Mouse (Mus musculus) limb, embryonic 11.5 days (tissue): ENCODE results near the gene Foxi1. TPM values are rescaled to one million over a fixed set of nuclear protein-coding genes. Genes with fewer than 3 reads are reported as not detected.

Source experiments
- ATAC-seq: fragments of 200-750 bp; cut with Nextera tagmentation; 2 replicates; pipeline ENCODE4 v1.8.0; 2017; ENCODE audit warnings: low read depth; ENCODE audit not compliant: insufficient number of reproducible peaks, low FRiP score, low TSS enrichment
- DNase-seq: peaks from one replicate; pipeline ENCODE4 v3.0.0-alpha.2; 2015; ENCODE audit warnings: low spot score
- H3K27ac ChIP-seq: fragments of 300-500 bp; sonication (generic); replicated peaks from 2 replicates; pipeline ENCODE4 v1.5.1; 2014; ENCODE audit warnings: low read depth, mild to moderate bottlenecking, low read length
- H3K27me3 ChIP-seq: fragments of 300-500 bp; sonication (generic); 2 replicates; pipeline ENCODE4 v1.6.1; 2014; ENCODE audit warnings: mild to moderate bottlenecking, low read length, mixed read lengths; ENCODE audit not compliant: control insufficient read depth, insufficient read depth
- H3K36me3 ChIP-seq: fragments of 300-500 bp; sonication (generic); 2 replicates; pipeline ENCODE4 v1.6.1; 2014; ENCODE audit warnings: mild to moderate bottlenecking, low read length, moderate library complexity, mixed read lengths; ENCODE audit not compliant: control insufficient read depth, insufficient read depth
- H3K4me1 ChIP-seq: fragments of 300-500 bp; sonication (generic); 2 replicates; pipeline ENCODE4 v1.6.1; 2014; ENCODE audit warnings: low read length, mixed read lengths; ENCODE audit not compliant: control insufficient read depth, insufficient read depth
- H3K4me2 ChIP-seq: fragments of 300-500 bp; sonication (generic); 2 replicates; pipeline ENCODE4 v1.6.1; 2014; ENCODE audit warnings: low read depth, mild to moderate bottlenecking, moderate library complexity; ENCODE audit not compliant: severe bottlenecking
- H3K4me3 ChIP-seq: fragments of 300-500 bp; sonication (generic); 2 replicates; pipeline ENCODE4 v1.5.1; 2014; ENCODE audit warnings: low read depth, low read length
- H3K9ac ChIP-seq: fragments of 300-500 bp; sonication (generic); 2 replicates; pipeline ENCODE4 v1.6.1; 2014; ENCODE audit warnings: mild to moderate bottlenecking, low read length
- H3K9me3 ChIP-seq: fragments of 300-500 bp; sonication (generic); 2 replicates; pipeline ENCODE4 v1.6.1; 2016; ENCODE audit warnings: low read length; ENCODE audit not compliant: control insufficient read depth
- WGBS: fragments of 180-500 bp; shearing (Covaris S2); extraction: QIAGEN DNeasy Blood & Tissue Kit; methylation state at CpG from one replicate; pipeline ENCODE4 v1.1.7; 2014; 5-methylcytosine and 5-hydroxymethylcytosine counted together
- polyA plus RNA-seq: library from polyadenylated mRNA; unstranded; fragments of >200 nt; fragmentation: Nextera tagmentation; extraction: Ambion mirVana; gene quantifications from 2 replicates; pipeline ENCODE4 v1.2.1, GENCODE M21; 2014

Gene Foxi1
- not detected in 2 replicates for polyA plus RNA-seq

DNA sequence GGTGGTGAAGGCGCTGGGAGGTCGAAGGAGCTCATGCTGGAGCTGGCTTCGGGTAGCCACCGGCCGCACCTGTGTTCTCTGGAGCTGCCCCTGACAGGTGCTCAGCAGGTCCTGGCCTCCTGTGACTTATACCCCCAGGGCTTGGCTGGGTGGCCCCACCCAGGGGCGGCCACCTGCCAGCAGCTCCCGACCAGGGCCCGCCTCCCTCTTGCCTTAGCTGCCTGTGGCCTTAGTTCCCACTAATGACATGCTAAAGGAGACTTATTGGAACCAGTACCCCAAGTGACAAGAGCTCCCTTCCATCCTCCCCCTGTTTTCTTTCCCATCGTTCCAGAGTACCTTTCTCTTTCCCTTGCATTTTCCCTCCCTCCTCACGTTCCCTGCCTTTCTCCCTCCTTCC is at the start of gene Foxi1:
TSS of gene Foxi1 (minus strand) at position 101 of the 400 bp plus-strand sequence.
- ATAC-seq (no peak), DNase-seq (no peak)
- Histone ChIP-seq H3K9me3 (no peaks in the 10 kb centered on the region), H3K36me3 (no peaks in the 10 kb centered on the region), H3K4me2 (no peak within 1 kb of the TSS), H3K9ac (no peak within 1 kb of the TSS), H3K4me1 (no peaks in the 10 kb centered on the region), H3K27ac (no peak within 1 kb of the TSS), H3K4me3 (no peak within 1 kb of the TSS), H3K27me3 (no peaks in the 10 kb centered on the region)
- 76% methylated on average over 7 of the region's 10 CpGs for WGBS

DNA sequence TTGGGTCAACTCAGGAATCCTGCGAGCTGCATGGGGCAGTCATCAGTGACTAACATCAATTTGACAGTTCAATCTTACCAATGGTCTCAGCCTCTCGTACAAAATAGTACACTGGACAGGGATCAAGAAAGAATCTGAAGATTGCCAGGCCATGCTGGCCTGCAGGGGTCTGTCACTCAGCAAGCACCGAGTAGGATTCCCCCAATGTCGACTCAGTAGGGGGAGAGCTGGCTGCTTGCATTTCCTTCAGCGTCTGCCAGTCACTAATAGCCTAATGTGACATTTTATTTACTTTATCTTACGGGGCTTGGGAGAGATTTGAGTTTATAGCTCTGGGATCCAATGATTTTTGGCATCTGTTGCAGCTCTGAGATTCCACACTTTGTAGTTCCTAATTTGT is 35.1 kb upstream of the Foxi1 start:
- H3K27ac ChIP-seq, result no peak overlapping the region
- H3K27me3 ChIP-seq, result no peaks in the 10 kb centered on the region
- no peaks in the 10 kb centered on the region for H3K4me1 ChIP-seq
- H3K4me2 ChIP-seq, result no peak overlapping the region
- no peaks in the 10 kb centered on the region; the same call in 1 of the 2 replicates for H3K9me3 ChIP-seq
- WGBS, result 51% methylated on average over 6 of the region's 6 CpGs
- ATAC-seq (no peak), DNase-seq (no peak)
- H3K9ac ChIP-seq, result no peak overlapping the region
- no peaks in the 10 kb centered on the region for H3K36me3 ChIP-seq
- H3K4me3 ChIP-seq, result no peak overlapping the region

GRCm38 (mm10) chr11:34240252-34240651 is 32.4 kb upstream of the Foxi1 start:
- H3K36me3 ChIP-seq, result no peaks in the 10 kb centered on the region
- 97% methylated on average over 1 of the region's 1 CpGs for WGBS
- no peak for DNase-seq
- H3K27me3 ChIP-seq, result no peaks in the 10 kb centered on the region
- H3K27ac ChIP-seq, result no peak overlapping the region
- H3K4me2 ChIP-seq, result no peak overlapping the region
- H3K4me3 ChIP-seq, result no peak overlapping the region
- H3K4me1 ChIP-seq, result no peaks in the 10 kb centered on the region
- ATAC-seq, result no peak
- no peak overlapping the region for H3K9ac ChIP-seq
- no peaks in the 10 kb centered on the region; the same call in 1 of the 2 replicates for H3K9me3 ChIP-seq

- ATAC-seq (no peak), DNase-seq (no peak)
- H3K4me2 ChIP-seq, result no peak overlapping the region
- no peaks in the 10 kb centered on the region; the same call in 1 of the 2 replicates for H3K9me3 ChIP-seq
- H3K27ac ChIP-seq, result no peak overlapping the region
- H3K4me3 ChIP-seq, result no peak overlapping the region
- H3K36me3 ChIP-seq, result no peaks in the 10 kb centered on the region
- 84% methylated on average over 2 of the region's 2 CpGs for WGBS
- H3K4me1 ChIP-seq, result no peaks in the 10 kb centered on the region
- H3K9ac ChIP-seq, result no peak overlapping the region
- H3K27me3 ChIP-seq, result no peaks in the 10 kb centered on the region
Measured at GRCm38 (mm10) chr11:34239691-34240090, 31.8 kb upstream of the Foxi1 start.

DNA sequence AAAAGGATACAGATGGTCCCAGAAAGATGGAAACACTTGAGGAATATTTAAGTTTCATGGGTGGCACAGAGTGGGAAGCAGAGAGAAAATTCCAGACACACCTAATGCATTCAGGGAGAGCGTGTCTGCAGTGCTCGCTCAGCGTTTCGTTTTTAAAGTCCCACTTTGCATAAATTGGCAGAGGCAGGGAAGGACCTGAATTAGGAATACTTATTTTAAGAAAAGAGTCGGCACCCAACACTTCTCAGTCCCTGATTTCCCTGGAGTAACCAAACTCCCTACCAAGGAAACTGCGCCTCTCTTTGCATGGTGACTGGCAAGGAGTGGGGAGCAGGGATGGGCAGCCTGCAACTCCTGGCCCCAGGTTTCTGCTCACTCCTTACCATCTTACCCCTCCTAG is 29.0 kb upstream of the Foxi1 start:
- WGBS, result 84% methylated on average over 6 of the region's 6 CpGs
- Histone ChIP-seq H3K27ac (no peak overlapping the region), H3K27me3 (no peaks in the 10 kb centered on the region), H3K4me2 (no peak overlapping the region), H3K4me3 (no peak overlapping the region), H3K9me3 (no peaks in the 10 kb centered on the region; the same call in 1 of the 2 replicates), H3K36me3 (no peaks in the 10 kb centered on the region), H3K9ac (no peak overlapping the region), H3K4me1 (no peaks in the 10 kb centered on the region)
- ATAC-seq (no peak), DNase-seq (no peak)

DNA sequence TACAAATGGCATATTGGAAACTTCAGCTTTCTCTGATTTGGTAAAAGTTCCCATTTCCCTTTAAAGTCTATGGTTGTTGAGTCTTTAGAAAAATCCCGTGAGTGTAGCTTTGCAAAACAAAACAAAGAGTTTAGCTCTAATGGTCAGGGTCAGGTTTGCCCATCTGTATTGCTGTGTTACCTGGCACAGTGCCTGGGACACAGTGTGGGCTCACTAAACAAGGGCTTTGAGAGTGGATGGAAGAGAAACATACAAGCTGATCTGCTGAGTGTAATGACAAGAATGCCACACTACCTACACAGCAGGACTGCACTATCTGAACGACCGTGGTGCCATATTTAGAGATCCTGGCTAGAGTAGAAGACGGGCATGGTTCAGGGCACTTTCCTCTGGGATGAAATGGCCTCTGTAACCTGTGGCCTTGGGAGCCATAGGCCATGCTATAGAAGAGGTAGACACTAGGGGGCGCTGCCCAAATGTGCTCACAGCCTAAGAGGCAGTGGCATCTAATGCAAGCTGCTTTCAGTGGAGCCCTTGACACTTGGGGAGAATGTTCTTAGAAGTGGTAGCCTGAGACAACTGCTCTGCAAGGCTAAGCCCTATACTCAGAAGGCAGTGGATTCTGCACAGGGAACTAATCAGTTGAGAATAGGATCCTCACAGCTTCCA is 28.3 kb upstream of the Foxi1 start:
- WGBS, result 61% methylated on average over 5 of the region's 5 CpGs
- ATAC-seq, result no peak
- no peaks in the 10 kb centered on the region for H3K36me3 ChIP-seq

GRCm38 (mm10) chr11:34228758-34229364 is 21.0 kb upstream of the Foxi1 start:
- no peaks in the 10 kb centered on the region for H3K4me1 ChIP-seq
- WGBS, result 37% methylated on average over 6 of the region's 6 CpGs
- no peak overlapping the region for H3K9ac ChIP-seq
- H3K27ac ChIP-seq, result no peak overlapping the region
- H3K4me2 ChIP-seq, result no peak overlapping the region
- H3K4me3 ChIP-seq, result no peak overlapping the region
- H3K36me3 ChIP-seq, result no peaks in the 10 kb centered on the region
- ATAC-seq (peak; percentile 57; the same call in 1 of the 2 replicates), DNase-seq (peak; percentile 89)
- no peaks in the 10 kb centered on the region for H3K27me3 ChIP-seq
- H3K9me3 ChIP-seq, result no peaks in the 10 kb centered on the region

More for the DNA sequence above, 28.3 kb upstream of the Foxi1 start:
- Histone ChIP-seq H3K4me1 (no peaks in the 10 kb centered on the region), H3K9ac (no peak overlapping the region), H3K4me2 (no peak overlapping the region), H3K9me3 (no peaks in the 10 kb centered on the region; the same call in 1 of the 2 replicates), H3K4me3 (no peak overlapping the region), H3K27me3 (no peaks in the 10 kb centered on the region), H3K27ac (no peak overlapping the region)
- DNase-seq, result peak; percentile 68

- Histone ChIP-seq H3K4me2 (no peak overlapping the region), H3K27me3 (no peaks in the 10 kb centered on the region), H3K9ac (no peak overlapping the region), H3K36me3 (no peaks in the 10 kb centered on the region), H3K9me3 (no peaks in the 10 kb centered on the region), H3K4me1 (no peaks in the 10 kb centered on the region), H3K27ac (no peak overlapping the region), H3K4me3 (no peak overlapping the region)
- WGBS, result 48% methylated on average over 1 of the region's 1 CpGs
- no peak for ATAC-seq
- DNase-seq, result no peak
Measured at GRCm38 (mm10) chr11:34227180-34227579, 19.3 kb upstream of the Foxi1 start.
